Mouse (Mus musculus) kidney, adult 2 months (tissue): ENCODE measurements at regions not wholly inside any gene's neighbourhood (a gene's known extent, or its start where the extent isn't known, plus 50 kb on each side); places are given as distances from the start of the nearest gene placed in this dataset.

Experiments used
- CTCF ChIP-seq: fragments of 200-500 bp; conservative IDR thresholded peaks from 2 replicates; pipeline ENCODE4 v1.5.1; 2011; ENCODE audit warnings: low read depth, mild to moderate bottlenecking, control low read depth, low read length, moderate library complexity, mixed read lengths; ENCODE audit not compliant: insufficient read depth, insufficient read length
- POLR2A ChIP-seq: fragments of 200-500 bp; IDR thresholded peaks from one replicate; pipeline ENCODE4 v1.6.1; 2011; ENCODE audit warnings: low read depth, low read length, control low read depth

DNA sequence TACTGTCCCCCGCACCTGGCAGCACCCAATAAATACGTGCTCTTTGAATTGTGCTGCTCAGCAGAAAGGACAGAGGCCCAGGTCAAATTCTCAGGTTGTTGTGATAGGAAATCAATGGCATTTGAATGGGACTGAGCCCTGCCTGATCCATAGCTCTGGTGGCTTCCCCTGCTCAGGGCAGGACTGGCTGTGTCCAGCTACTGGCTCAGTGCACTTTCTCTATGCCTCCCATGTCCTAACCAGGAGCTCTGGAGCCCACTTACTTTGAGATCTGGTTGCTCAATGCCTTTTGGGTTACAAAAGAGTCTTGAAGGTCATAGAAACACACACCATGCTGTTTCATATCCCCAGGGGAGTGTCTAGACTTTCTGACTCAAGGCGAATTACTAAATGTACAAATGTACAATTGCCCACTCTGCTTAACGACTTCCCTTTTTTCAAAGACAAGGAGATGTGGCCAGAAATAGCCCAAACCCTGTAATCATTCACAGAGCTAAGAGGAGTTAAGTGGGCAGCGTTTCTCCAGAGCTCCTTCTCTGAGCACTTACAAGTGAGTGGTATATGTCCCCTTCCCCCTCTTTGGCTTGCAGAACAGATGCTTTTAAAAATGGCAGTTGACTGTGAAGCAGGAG lies 130.4 kb upstream of the Plxnc1 start:
- TF ChIP-seq POLR2A (no peak), CTCF (no peak)
